Mouse (Mus musculus) cortical plate, adult 2 months (tissue): ENCODE results near the gene Top2a.

Experiments used
- CTCF ChIP-seq: fragments of 200-500 bp; IDR thresholded peaks from 2 replicates; pipeline ENCODE4 v1.5.1; 2011; ENCODE audit warnings: mild to moderate bottlenecking, control low read depth, low read length; ENCODE audit not compliant: insufficient read depth; ENCODE audit errors: extremely low read depth
- POLR2A ChIP-seq: fragments of 200-500 bp; IDR thresholded peaks from 2 replicates; pipeline ENCODE4 v1.6.1; 2011; ENCODE audit warnings: mild to moderate bottlenecking, low read length, control low read depth; ENCODE audit not compliant: insufficient read depth; ENCODE audit errors: extremely low read depth

- TF ChIP-seq CTCF (no peak), POLR2A (no peak)
Observed at GRCm38 (mm10) chr11:99043632-99044031, 19.6 kb upstream of the Top2a start.
